Mouse (Mus musculus): ENCODE results near the gene Anapc11. TPM values are rescaled to one million over a fixed set of nuclear protein-coding genes. Genes with fewer than 3 reads are reported as not detected.
"Not testable (repeated sequence)": the region's sequence is repeated elsewhere in the genome, so short reads cannot be mapped to it uniquely, and the experiment has no call there.

The Anapc11 gene
- polyA plus RNA-seq, 1 experiment = 84.0 TPM

DNA sequence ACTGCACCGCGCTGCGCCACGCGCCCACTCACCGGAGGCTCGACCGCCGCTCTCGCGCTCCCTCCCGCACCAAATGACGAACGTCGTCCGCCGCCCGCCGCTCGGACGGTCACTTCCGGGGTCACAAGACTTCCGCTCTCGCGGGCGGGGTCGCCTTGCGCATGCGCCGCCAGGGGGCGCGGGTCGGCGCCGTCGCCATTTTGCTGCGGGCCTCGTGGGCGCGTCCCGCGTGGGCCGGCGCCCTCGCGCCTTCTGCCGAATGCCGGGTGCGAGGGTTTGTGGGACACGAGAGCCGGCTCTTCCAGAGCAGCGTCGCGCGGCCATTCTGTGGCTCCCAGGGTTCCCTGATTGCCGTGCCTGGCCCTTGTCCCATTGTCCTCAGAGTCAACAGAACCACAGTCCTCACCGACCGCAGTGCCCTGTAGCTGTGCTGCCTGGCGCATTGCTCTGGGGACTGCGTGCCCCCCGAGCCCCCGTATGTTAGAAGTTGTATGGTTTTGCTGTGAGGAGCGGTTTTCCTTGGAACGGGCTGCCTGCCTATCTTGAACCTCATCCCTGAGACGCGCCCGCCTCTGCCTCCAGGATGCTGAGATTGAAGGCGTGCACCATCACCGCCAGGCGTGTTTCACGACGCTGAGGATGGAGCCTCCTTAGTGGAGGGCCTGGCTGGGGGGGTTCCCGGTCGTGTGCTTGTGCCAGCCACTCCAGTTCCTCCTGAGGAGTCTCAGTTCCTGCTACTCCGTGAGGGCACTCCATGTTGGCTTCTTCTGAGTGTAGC lies 16.5 kb upstream of the Anapc11 start, which contains the start of gene Arhgdia:
Gene Arhgdia, minus strand, starts transcription at position 135 of the 778 bp plus-strand sequence.
- H3K36me3 ChIP-seq (ENCODE audit: control insufficient read depth, insufficient read depth, low read length, poor library complexity, severe bottlenecking) = peaks cover 37% of the 10 kb centered on the region

GRCm38 (mm10) chr11:120582268-120582981 lies 15.8 kb upstream of the Anapc11 start:
- Histone ChIP-seq H3K9me3 (replicated peaks; ENCODE audit: control insufficient read depth, insufficient read depth, low read length, poor library complexity, severe bottlenecking) (no peaks in the 10 kb centered on the region), H3K4me3 (ENCODE audit: low read depth, low read length) (peak overlapping the region; percentile 86), H3K27ac (ENCODE audit: insufficient read depth, low read length) (peak overlapping the region; percentile 87), H3K27me3 (ENCODE audit: control insufficient read depth, insufficient read depth, low read length, poor library complexity, severe bottlenecking) (no peaks in the 10 kb centered on the region), H3K9ac (ENCODE audit: low read depth, poor library complexity, severe bottlenecking) (peak overlapping the region; percentile 86), H3K36me3 (ENCODE audit: control insufficient read depth, insufficient read depth, low read length, poor library complexity, severe bottlenecking) (peaks cover 40% of the 10 kb centered on the region), H3K4me1 (ENCODE audit: control insufficient read depth, insufficient read depth, low read length) (peaks cover 4% of the 10 kb centered on the region)
- TF ChIP-seq POLR2A (IDR thresholded peaks at IDR 0.05; ENCODE audit: insufficient read depth, low read length) (no peak), EP300 (IDR thresholded peaks at IDR 0.05; ENCODE audit: insufficient read depth, low read depth, low read length) (no peak), CTCF (IDR thresholded peaks at IDR 0.05; ENCODE audit: low read depth, low read length) (no peak)

More for the DNA sequence above, 16.5 kb upstream of the Anapc11 start, which contains the start of gene Arhgdia:
- Histone ChIP-seq H3K9me3 (replicated peaks; ENCODE audit: control insufficient read depth, insufficient read depth, low read length, poor library complexity, severe bottlenecking) (no peaks in the 10 kb centered on the region), H3K27ac (ENCODE audit: insufficient read depth, low read length) (peak within 1 kb of the TSS; percentile 87), H3K27me3 (ENCODE audit: control insufficient read depth, insufficient read depth, low read length, poor library complexity, severe bottlenecking) (no peaks in the 10 kb centered on the region), H3K4me1 (ENCODE audit: control insufficient read depth, insufficient read depth, low read length) (peaks cover 4% of the 10 kb centered on the region), H3K9ac (ENCODE audit: low read depth, poor library complexity, severe bottlenecking) (peak within 1 kb of the TSS; percentile 86), H3K4me3 (ENCODE audit: low read depth, low read length) (peak within 1 kb of the TSS; percentile 86)
- no peak for TF ChIP-seq CTCF (IDR thresholded peaks at IDR 0.05; ENCODE audit: low read depth, low read length)
- 0 out of 2 replicates have a peak, but pooled peaks have one; percentile 56 for TF ChIP-seq EP300 (IDR thresholded peaks at IDR 0.05; ENCODE audit: insufficient read depth, low read depth, low read length)

DNA sequence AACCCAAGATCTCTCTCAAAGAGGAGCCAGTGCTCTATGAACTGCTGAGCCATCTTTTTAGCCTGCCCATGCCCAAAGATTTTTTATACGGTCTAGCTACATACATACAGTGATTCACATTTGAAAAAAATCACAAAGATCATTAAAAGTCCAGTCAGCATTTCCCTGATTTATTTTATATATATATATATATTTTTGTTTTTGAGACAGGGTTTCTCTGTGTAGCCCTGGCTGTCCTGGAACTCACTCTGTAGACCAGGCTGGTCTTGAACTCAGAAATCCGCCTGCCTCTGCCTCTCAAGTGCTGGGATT lies 15.3 kb upstream of the Anapc11 start:
- not testable (repeated sequence) for H3K9ac ChIP-seq (ENCODE audit: low read depth, poor library complexity, severe bottlenecking); H3K9me3 ChIP-seq (replicated peaks; ENCODE audit: control insufficient read depth, insufficient read depth, low read length, poor library complexity, severe bottlenecking); H3K27me3 ChIP-seq (ENCODE audit: control insufficient read depth, insufficient read depth, low read length, poor library complexity, severe bottlenecking); H3K27ac ChIP-seq (ENCODE audit: insufficient read depth, low read length); H3K4me1 ChIP-seq (ENCODE audit: control insufficient read depth, insufficient read depth, low read length); H3K4me3 ChIP-seq (ENCODE audit: low read depth, low read length)
- peaks cover 43% of the 10 kb centered on the region for H3K36me3 ChIP-seq (ENCODE audit: control insufficient read depth, insufficient read depth, low read length, poor library complexity, severe bottlenecking)

DNA sequence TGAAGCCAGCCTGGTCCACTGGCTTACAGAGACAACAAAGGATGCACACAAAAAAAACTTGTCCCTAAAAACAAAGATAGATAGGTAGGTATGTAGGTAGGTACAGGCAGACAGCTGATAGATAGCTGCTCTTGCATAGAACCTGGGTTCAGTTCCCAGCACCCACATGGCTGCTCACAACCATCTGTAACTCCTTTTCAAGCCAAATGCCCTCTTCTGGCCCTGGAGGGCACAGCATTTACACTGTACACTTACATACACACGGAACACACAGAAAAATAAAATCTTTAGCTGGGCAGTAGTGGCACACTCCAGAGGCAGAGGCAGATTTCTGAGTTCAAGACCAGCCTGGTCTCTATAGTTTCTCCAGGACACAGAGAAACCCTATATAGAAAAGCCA lies 14.3 kb upstream of the Anapc11 start:
- Histone ChIP-seq H3K4me3 (ENCODE audit: low read depth, low read length) (no peak overlapping the region), H3K27me3 (ENCODE audit: control insufficient read depth, insufficient read depth, low read length, poor library complexity, severe bottlenecking) (no peaks in the 10 kb centered on the region), H3K36me3 (ENCODE audit: control insufficient read depth, insufficient read depth, low read length, poor library complexity, severe bottlenecking) (peaks cover 41% of the 10 kb centered on the region)

GRCm38 (mm10) chr11:120588531-120588930 lies 9.7 kb upstream of the Anapc11 start:
- H3K9me3 ChIP-seq (replicated peaks; ENCODE audit: control insufficient read depth, insufficient read depth, low read length, poor library complexity, severe bottlenecking) = no peaks in the 10 kb centered on the region
- no peak overlapping the region for H3K9ac ChIP-seq (ENCODE audit: low read depth, poor library complexity, severe bottlenecking)
- H3K27me3 ChIP-seq (ENCODE audit: control insufficient read depth, insufficient read depth, low read length, poor library complexity, severe bottlenecking) = no peaks in the 10 kb centered on the region
- peaks cover 71% of the 10 kb centered on the region for H3K36me3 ChIP-seq (ENCODE audit: control insufficient read depth, insufficient read depth, low read length, poor library complexity, severe bottlenecking)
- TF ChIP-seq CTCF (IDR thresholded peaks at IDR 0.05; ENCODE audit: low read depth, low read length) (no peak), POLR2A (IDR thresholded peaks at IDR 0.05; ENCODE audit: insufficient read depth, low read length) (no peak), EP300 (IDR thresholded peaks at IDR 0.05; ENCODE audit: insufficient read depth, low read depth, low read length) (no peak)
- H3K4me3 ChIP-seq (ENCODE audit: low read depth, low read length) = no peak overlapping the region
- no peak overlapping the region for H3K27ac ChIP-seq (ENCODE audit: insufficient read depth, low read length)
- H3K4me1 ChIP-seq (ENCODE audit: control insufficient read depth, insufficient read depth, low read length) = no peaks in the 10 kb centered on the region

More for the DNA sequence above, 14.3 kb upstream of the Anapc11 start:
- Histone ChIP-seq H3K4me1 (ENCODE audit: control insufficient read depth, insufficient read depth, low read length) (peaks cover 4% of the 10 kb centered on the region), H3K9ac (ENCODE audit: low read depth, poor library complexity, severe bottlenecking) (no peak overlapping the region), H3K9me3 (replicated peaks; ENCODE audit: control insufficient read depth, insufficient read depth, low read length, poor library complexity, severe bottlenecking) (no peaks in the 10 kb centered on the region), H3K27ac (ENCODE audit: insufficient read depth, low read length) (no peak overlapping the region)
- TF ChIP-seq EP300 (IDR thresholded peaks at IDR 0.05; ENCODE audit: insufficient read depth, low read depth, low read length) (no peak), CTCF (IDR thresholded peaks at IDR 0.05; ENCODE audit: low read depth, low read length) (no peak), POLR2A (IDR thresholded peaks at IDR 0.05; ENCODE audit: insufficient read depth, low read length) (no peak)

Data from ES-Bruce4 (cell line).